Mouse (Mus musculus): ENCODE results near the gene Prss56. TPM values are rescaled to one million over a fixed set of nuclear protein-coding genes. Genes with fewer than 3 reads are reported as not detected.
A peak's percentile ranks its signal among the peaks of the same experiment; 100 is the strongest.

The Prss56 gene
- polyA plus RNA-seq (2015; fragmentation: Nextera tagmentation; extraction: Ambion mirVana): not detected in 2 replicates

DNA sequence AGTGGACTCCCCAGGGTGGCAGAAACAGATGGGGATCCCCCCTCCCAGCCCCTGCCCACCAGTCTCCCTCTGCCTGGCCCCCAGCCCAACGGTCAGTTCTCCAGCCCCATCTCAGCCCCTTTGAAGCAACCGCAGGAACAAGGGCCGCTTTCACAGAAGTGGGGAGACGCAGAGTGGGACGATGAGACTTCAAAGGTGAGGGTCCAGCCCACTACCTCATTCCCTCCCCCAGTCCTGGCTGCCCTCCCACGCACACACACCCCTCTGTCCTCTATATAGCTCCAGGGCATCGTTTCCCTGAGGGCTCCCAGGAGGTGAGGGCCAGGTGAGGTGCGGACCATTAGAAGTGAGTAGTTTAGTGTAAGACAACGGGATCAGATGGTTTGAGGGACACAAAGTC, at the start of gene Prss56:
TSS of gene Prss56 (plus strand) at position 301 of the 400 bp plus-strand sequence.
- H3K4me2 ChIP-seq (ENCODE audit: low read depth, low read length): no peak within 1 kb of the TSS
- DNase-seq (no peak), ATAC-seq (no peak)
- no peaks in the 10 kb centered on the region for H3K9me3 ChIP-seq (ENCODE audit: low read length)
- H3K4me3 ChIP-seq (ENCODE audit: low read depth, low read length): no peak within 1 kb of the TSS
- no peak within 1 kb of the TSS for H3K9ac ChIP-seq (replicated peaks)
- no peaks in the 10 kb centered on the region for H3K36me3 ChIP-seq (replicated peaks; ENCODE audit: insufficient read depth, low read length)
- peaks cover 8% of the 10 kb centered on the region for H3K4me1 ChIP-seq (ENCODE audit: insufficient read depth)
- H3K27me3 ChIP-seq (ENCODE audit: insufficient read depth, low read length): peaks cover 53% of the 10 kb centered on the region
- no peak within 1 kb of the TSS for H3K27ac ChIP-seq (ENCODE audit: low read depth)
- WGBS (ENCODE audit: insufficient replicate concordance): 52% methylated on average over 9 of the region's 9 CpGs
- TF ChIP-seq CTCF (IDR thresholded peaks at IDR 0.05; ENCODE audit: low read depth): no peak
- TF ChIP-seq EP300 (IDR thresholded peaks at IDR 0.05; ENCODE audit: low read depth): no peak

DNA sequence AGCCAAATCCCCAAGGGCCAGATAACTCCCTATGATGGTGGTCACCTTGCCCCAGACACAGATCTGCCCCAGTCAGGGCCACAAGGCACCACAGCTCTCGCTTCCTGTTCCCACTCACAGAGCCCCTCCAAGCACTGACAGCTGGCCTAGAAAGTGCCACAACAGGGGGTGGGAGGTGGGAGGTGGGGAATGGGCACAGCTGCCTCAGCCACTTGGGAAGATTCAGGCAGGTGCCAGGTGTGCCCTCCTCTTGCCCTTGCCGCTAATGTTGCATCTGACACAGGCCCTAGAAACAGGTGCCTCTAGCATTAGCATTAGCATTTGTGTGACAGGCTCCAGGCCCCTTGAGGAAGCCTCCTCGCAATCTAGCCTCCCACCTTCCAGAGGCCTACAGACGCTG, 41.6 kb upstream of the Prss56 start:
- Histone ChIP-seq H3K9me3 (ENCODE audit: low read length) (no peaks in the 10 kb centered on the region), H3K4me2 (ENCODE audit: low read depth, low read length) (no peak overlapping the region), H3K9ac (replicated peaks) (no peak overlapping the region), H3K27me3 (ENCODE audit: insufficient read depth, low read length) (no peaks in the 10 kb centered on the region), H3K4me1 (ENCODE audit: insufficient read depth) (no peaks in the 10 kb centered on the region), H3K27ac (ENCODE audit: low read depth) (no peak overlapping the region), H3K36me3 (replicated peaks; ENCODE audit: insufficient read depth, low read length) (no peaks in the 10 kb centered on the region), H3K4me3 (ENCODE audit: low read depth, low read length) (no peak overlapping the region)
- TF ChIP-seq CTCF (IDR thresholded peaks at IDR 0.05; ENCODE audit: low read depth) (no peak), EP300 (IDR thresholded peaks at IDR 0.05; ENCODE audit: low read depth) (no peak)
- DNase-seq (no peak), ATAC-seq (no peak)
- WGBS (ENCODE audit: insufficient replicate concordance): 78% methylated on average over 4 of the region's 4 CpGs

GRCm38 (mm10) chr1:87142456-87142855, 40.7 kb upstream of the Prss56 start:
- H3K9me3 ChIP-seq (ENCODE audit: low read length): no peaks in the 10 kb centered on the region
- H3K4me2 ChIP-seq (ENCODE audit: low read depth, low read length): no peak overlapping the region
- no peak for ATAC-seq
- no peak overlapping the region for H3K9ac ChIP-seq (replicated peaks)
- no peaks in the 10 kb centered on the region for H3K27me3 ChIP-seq (ENCODE audit: insufficient read depth, low read length)
- no peaks in the 10 kb centered on the region for H3K36me3 ChIP-seq (replicated peaks; ENCODE audit: insufficient read depth, low read length)
- 68% methylated on average over 9 of the region's 9 CpGs for WGBS (ENCODE audit: insufficient replicate concordance)
- no peak overlapping the region for H3K4me3 ChIP-seq (ENCODE audit: low read depth, low read length)
- TF ChIP-seq CTCF (IDR thresholded peaks at IDR 0.05; ENCODE audit: low read depth) (no peak), EP300 (IDR thresholded peaks at IDR 0.05; ENCODE audit: low read depth) (no peak)
- H3K27ac ChIP-seq (ENCODE audit: low read depth): no peak overlapping the region
- H3K4me1 ChIP-seq (ENCODE audit: insufficient read depth): no peaks in the 10 kb centered on the region
- DNase-seq: no peak

- DNase-seq: no peak
Observed at GRCm38 (mm10) chr1:87143141-87143540, 40.0 kb upstream of the Prss56 start.

DNA sequence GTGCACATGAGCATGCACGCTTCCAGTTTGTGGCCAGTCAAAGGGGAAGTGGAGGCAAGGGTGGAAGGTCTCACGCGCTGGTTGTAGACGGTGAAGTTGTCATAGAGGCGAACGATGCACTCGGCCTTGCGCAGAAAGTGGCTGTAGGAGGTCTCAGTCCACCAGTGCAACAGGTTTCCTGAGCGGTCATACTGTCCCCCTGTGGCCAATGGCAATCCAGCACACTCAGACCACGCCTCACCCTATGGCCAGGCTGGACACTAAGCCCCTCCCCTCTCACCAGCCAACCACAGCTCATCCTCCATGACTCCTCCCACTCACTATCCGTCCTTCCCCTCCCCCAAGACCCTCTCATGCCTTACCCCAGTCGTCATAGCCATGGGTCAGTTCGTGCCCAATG, 33.7 kb upstream of the Prss56 start:
- no peak for DNase-seq
- Histone ChIP-seq H3K9me3 (ENCODE audit: low read length) (no peaks in the 10 kb centered on the region), H3K4me3 (ENCODE audit: low read depth, low read length) (no peak overlapping the region), H3K27ac (ENCODE audit: low read depth) (no peak overlapping the region), H3K27me3 (ENCODE audit: insufficient read depth, low read length) (peaks cover 27% of the 10 kb centered on the region), H3K36me3 (replicated peaks; ENCODE audit: insufficient read depth, low read length) (no peaks in the 10 kb centered on the region), H3K4me1 (ENCODE audit: insufficient read depth) (no peaks in the 10 kb centered on the region), H3K4me2 (ENCODE audit: low read depth, low read length) (no peak overlapping the region), H3K9ac (replicated peaks) (no peak overlapping the region)
- ATAC-seq: peak; percentile 41; the same call in 1 of the 2 replicates
- 28% methylated on average over 13 of the region's 13 CpGs for WGBS (ENCODE audit: insufficient replicate concordance)
- TF ChIP-seq CTCF (IDR thresholded peaks at IDR 0.05; ENCODE audit: low read depth) (no peak), EP300 (IDR thresholded peaks at IDR 0.05; ENCODE audit: low read depth) (no peak)

More at GRCm38 (mm10) chr1:87143141-87143540, 40.0 kb upstream of the Prss56 start:
- no peak overlapping the region for H3K4me2 ChIP-seq (ENCODE audit: low read depth, low read length)
- no peak overlapping the region for H3K4me3 ChIP-seq (ENCODE audit: low read depth, low read length)
- 76% methylated on average over 10 of the region's 10 CpGs for whole genome bisulfite sequencing (ENCODE audit: insufficient replicate concordance)
- H3K4me1 ChIP-seq (ENCODE audit: insufficient read depth): no peaks in the 10 kb centered on the region
- no peaks in the 10 kb centered on the region for H3K36me3 ChIP-seq (replicated peaks; ENCODE audit: insufficient read depth, low read length)
- H3K9me3 ChIP-seq (ENCODE audit: low read length): no peaks in the 10 kb centered on the region
- no peaks in the 10 kb centered on the region for H3K27me3 ChIP-seq (ENCODE audit: insufficient read depth, low read length)
- ATAC-seq: no peak
- H3K27ac ChIP-seq (ENCODE audit: low read depth): no peak overlapping the region
- H3K9ac ChIP-seq (replicated peaks): no peak overlapping the region
- TF ChIP-seq EP300 (IDR thresholded peaks at IDR 0.05; ENCODE audit: low read depth) (no peak), CTCF (IDR thresholded peaks at IDR 0.05; ENCODE audit: low read depth) (no peak)

DNA sequence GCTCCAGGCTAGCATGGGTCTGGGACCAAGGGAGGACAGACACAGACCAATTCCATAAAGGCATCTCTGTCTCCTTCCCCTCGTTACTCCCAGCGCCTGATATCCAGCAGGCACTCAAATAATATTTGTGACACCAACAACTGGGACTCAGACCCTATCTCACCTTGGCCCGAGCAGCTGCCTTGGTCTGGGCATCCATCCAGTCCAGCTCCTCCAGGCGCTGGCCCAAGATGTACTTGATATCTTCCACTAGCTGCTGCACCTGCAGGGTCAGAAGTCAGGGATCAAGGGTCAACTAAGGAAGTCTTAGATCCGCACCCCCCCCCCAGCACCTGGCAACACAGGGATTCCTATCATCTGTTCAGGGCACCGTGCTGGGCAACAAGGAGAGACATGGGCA, 31.8 kb upstream of the Prss56 start:
- H3K36me3 ChIP-seq (replicated peaks; ENCODE audit: insufficient read depth, low read length): no peaks in the 10 kb centered on the region
- H3K4me3 ChIP-seq (ENCODE audit: low read depth, low read length): no peak overlapping the region
- WGBS (ENCODE audit: insufficient replicate concordance): 70% methylated on average over 6 of the region's 6 CpGs
- H3K27me3 ChIP-seq (ENCODE audit: insufficient read depth, low read length): peaks cover 46% of the 10 kb centered on the region
- no peaks in the 10 kb centered on the region for H3K9me3 ChIP-seq (ENCODE audit: low read length)
- no peak for ATAC-seq
- DNase-seq: no peak
- no peak overlapping the region for H3K27ac ChIP-seq (ENCODE audit: low read depth)
- H3K4me2 ChIP-seq (ENCODE audit: low read depth, low read length): no peak overlapping the region
- H3K9ac ChIP-seq (replicated peaks): no peak overlapping the region
- TF ChIP-seq EP300 (IDR thresholded peaks at IDR 0.05; ENCODE audit: low read depth) (no peak), CTCF (IDR thresholded peaks at IDR 0.05; ENCODE audit: low read depth) (no peak)
- no peaks in the 10 kb centered on the region for H3K4me1 ChIP-seq (ENCODE audit: insufficient read depth)
